Mouse (Mus musculus) left cerebral cortex, adult 2 months (tissue): ENCODE measurements around the gene Hmbs. TPM values are rescaled to one million over a fixed set of nuclear protein-coding genes. Genes with fewer than 3 reads are reported as not detected.
"Not testable (repeated sequence)": the region's sequence is repeated elsewhere in the genome, so short reads cannot be mapped to it uniquely, and the experiment has no call there.

Source experiments
- DNase-seq, 2 experiments: peaks; one replicate each; pipeline ENCODE4 v3.0.0; 2021 to 2022; ENCODE audit warnings: low spot score in 2 of 2, mixed read lengths in 1 of 2; ENCODE audit errors: extremely low spot score in 1 of 2
- H3K27ac ChIP-seq: fragments of 200-600 bp; 2 replicates; pipeline ENCODE4 v1.8.1; 2022
- H3K4me3 ChIP-seq: fragments of 200-600 bp; 2 replicates; pipeline ENCODE4 v1.8.1; 2022
- CTCF ChIP-seq: fragments of 200-600 bp; IDR thresholded peaks from 2 replicates; pipeline ENCODE4 v1.8.1; 2022; ENCODE audit warnings: antibody characterized with exemption, mild to moderate bottlenecking, moderate library complexity
- intact Hi-C: fragments of 180-260 bp; cut with DNase I; formaldehyde crosslinking; loops from one replicate; pipeline ENCODE4 v1.15.1; 2025
- total RNA-seq, 2 experiments: library from RNA; stranded (reverse); gene quantifications; 2 replicates each; pipeline ENCODE4 v1.2.3; 2021

Hmbs gene
- total RNA-seq, 2 experiments from 2014 or later: 20.8 to 21.1 TPM

GRCm38 (mm10) chr9:44330736-44331135 is 13.3 kb downstream of the Hmbs start:
- DNase-seq: no peak
- intact Hi-C loops: loop anchor here (5.0 kb wide), 1 partner anchor 33 kb away; no protein-coding TSS in a partner anchor
- H3K4me3 ChIP-seq: no peak overlapping the region
- H3K27ac ChIP-seq: no peak overlapping the region
- TF ChIP-seq CTCF: no peak

- H3K4me3 ChIP-seq: no peak overlapping the region
- no peak for TF ChIP-seq CTCF
- H3K27ac ChIP-seq: no peak overlapping the region
- no peak for DNase-seq
- intact Hi-C loops: no loop called here
Observed at GRCm38 (mm10) chr9:44327926-44328325, 16.1 kb downstream of the Hmbs start.

GRCm38 (mm10) chr9:44327064-44327711 is 16.8 kb downstream of the Hmbs start:
- no peak for TF ChIP-seq CTCF
- H3K27ac ChIP-seq: peak overlapping the region; percentile 86
- H3K4me3 ChIP-seq: peak overlapping the region; percentile 84
- no peak for DNase-seq
- intact Hi-C loops: no loop called here

GRCm38 (mm10) chr9:44326371-44327063 is 17.5 kb downstream of the Hmbs start:
- intact Hi-C loops: loop anchor here (1.0 kb wide), 1 partner anchor 8 kb away; the partner anchor contains the start of gene H2afx
- peak; percentile 73 to 81 for DNase-seq
- no peak; the same call in 1 of the 2 replicates for TF ChIP-seq CTCF
- Histone ChIP-seq H3K27ac (peak overlapping the region; percentile 86), H3K4me3 (peak overlapping the region; percentile 84)

GRCm38 (mm10) chr9:44325768-44326370 is 18.2 kb downstream of the Hmbs start, which contains the start of gene Dpagt1:
TSS of gene Dpagt1 (plus strand) at chr9:44326019.
- H3K4me3 ChIP-seq: peak within 1 kb of the TSS; percentile 84
- intact Hi-C loops: loop anchor here (1.0 kb wide), 1 partner anchor 8 kb away; the partner anchor contains the start of gene H2afx
- TF ChIP-seq CTCF: no peak
- H3K27ac ChIP-seq: peak within 1 kb of the TSS; percentile 86
- DNase-seq: peak in 1 of 2 experiments; percentile 59

GRCm38 (mm10) chr9:44325032-44325767 is 18.8 kb downstream of the Hmbs start:
- intact Hi-C loops, DNase-seq: not testable (repeated sequence)
- peak overlapping the region; percentile 84 for H3K4me3 ChIP-seq
- peak overlapping the region; percentile 86 for H3K27ac ChIP-seq

GRCm38 (mm10) chr9:44324147-44324546 is 19.9 kb downstream of the Hmbs start:
- intact Hi-C loops: no loop called here
- DNase-seq: no peak
- Histone ChIP-seq H3K4me3 (no peak overlapping the region), H3K27ac (no peak overlapping the region)
- no peak for TF ChIP-seq CTCF

GRCm38 (mm10) chr9:44323656-44324055 is 20.4 kb downstream of the Hmbs start:
- DNase-seq, intact Hi-C loops, H3K4me3 ChIP-seq, H3K27ac ChIP-seq: not testable (repeated sequence)

- Histone ChIP-seq H3K4me3 (peak overlapping the region; percentile 71), H3K27ac (peak overlapping the region; percentile 89)
- intact Hi-C loops: no loop called here
- DNase-seq: no peak
- TF ChIP-seq CTCF: no peak
Observed at GRCm38 (mm10) chr9:44320799-44321133, 23.3 kb downstream of the Hmbs start.

GRCm38 (mm10) chr9:44319887-44320798 is 23.9 kb downstream of the Hmbs start, which contains the start of gene C2cd2l:
TSS of gene C2cd2l (minus strand) at chr9:44320285.
- intact Hi-C loops: no loop called here

More at GRCm38 (mm10) chr9:44319887-44320798, 23.9 kb downstream of the Hmbs start, which contains the start of gene C2cd2l:
- Histone ChIP-seq H3K4me3 (peak within 1 kb of the TSS; percentile 71), H3K27ac (peak within 1 kb of the TSS; percentile 93)
- TF ChIP-seq CTCF: no peak
- DNase-seq: peak; percentile 85 to 91
